Mouse (Mus musculus): ENCODE data around the gene Tenm3.

- TF ChIP-seq POLR2A (IDR thresholded peaks at IDR 0.05; ENCODE audit: control insufficient read depth, extremely low read depth, insufficient read depth, low read length, poor library complexity) (no peak), CTCF (IDR thresholded peaks at IDR 0.05; ENCODE audit: borderline replicate concordance, control insufficient read depth, extremely low read depth, insufficient read depth, low read length, poor library complexity) (no peak)
Observed at GRCm38 (mm10) chr8:48488809-48489208, 354.9 kb downstream of the Tenm3 start.

All from thymus, adult 2 months (tissue).